Mouse (Mus musculus) intestine, embryonic 14.5 days (tissue): ENCODE results near the gene Nfatc2ip. TPM values are rescaled to one million over a fixed set of nuclear protein-coding genes. Genes with fewer than 3 reads are reported as not detected.

ENCODE experiments used
- ATAC-seq: fragments of 200-750 bp; cut with Nextera tagmentation; replicated peaks from 2 replicates; pipeline ENCODE4 v1.8.0; 2017; ENCODE audit warnings: low read depth, moderate number of reproducible peaks, moderate TSS enrichment, moderate library complexity; ENCODE audit not compliant: low FRiP score, low TSS enrichment
- DNase-seq: peaks from one replicate; pipeline ENCODE4 v3.0.0-alpha.2; 2018; ENCODE audit warnings: low spot score
- H3K27ac ChIP-seq: fragments of 300-500 bp; sonication (generic); 2 replicates; pipeline ENCODE4 v1.5.1; 2014; ENCODE audit warnings: low read depth, mild to moderate bottlenecking, control low read depth
- H3K27me3 ChIP-seq: fragments of 300-500 bp; sonication (generic); replicated peaks from 2 replicates; pipeline ENCODE4 v1.6.1; 2014; ENCODE audit warnings: low read length, control low read depth; ENCODE audit not compliant: control insufficient read depth, insufficient read depth
- H3K36me3 ChIP-seq: fragments of 300-500 bp; sonication (generic); 2 replicates; pipeline ENCODE4 v1.6.1; 2014; ENCODE audit warnings: low read length, control low read depth; ENCODE audit not compliant: control insufficient read depth, insufficient read depth
- H3K4me1 ChIP-seq: fragments of 300-500 bp; sonication (generic); replicated peaks from 2 replicates; pipeline ENCODE4 v1.6.1; 2014; ENCODE audit warnings: low read length, control low read depth, mixed read lengths; ENCODE audit not compliant: control insufficient read depth, insufficient read depth
- H3K4me2 ChIP-seq: fragments of 300-500 bp; sonication (generic); 2 replicates; pipeline ENCODE4 v1.6.1; 2014; ENCODE audit warnings: low read length
- H3K4me3 ChIP-seq: fragments of 300-500 bp; sonication (generic); 2 replicates; pipeline ENCODE4 v1.5.1; 2014; ENCODE audit warnings: low read depth, low read length, control low read depth, mixed read lengths
- H3K9ac ChIP-seq: fragments of 300-500 bp; sonication (generic); 2 replicates; pipeline ENCODE4 v1.6.1; 2014; ENCODE audit warnings: mild to moderate bottlenecking, low read length
- H3K9me3 ChIP-seq: fragments of 300-500 bp; sonication (generic); 2 replicates; pipeline ENCODE4 v1.6.1; 2016; ENCODE audit warnings: low read length, control low read depth; ENCODE audit not compliant: control insufficient read depth
- WGBS: fragments of 180-500 bp; shearing (Covaris S2); extraction: QIAGEN DNeasy Blood & Tissue Kit; methylation state at CpG from one replicate; pipeline ENCODE4 v1.1.7; 2014; 5-methylcytosine and 5-hydroxymethylcytosine counted together
- polyA plus RNA-seq: library from polyadenylated mRNA; unstranded; fragments of >200 nt; fragmentation: Nextera tagmentation; extraction: Ambion mirVana; gene quantifications from 2 replicates; pipeline ENCODE4 v1.2.1, GENCODE M21; 2014

Nfatc2ip gene
- 2.3 and 2.6 TPM in 2 replicates for polyA plus RNA-seq

GRCm38 (mm10) chr7:126396298-126397119 lies at the start of gene Nfatc2ip:
Gene Nfatc2ip (minus strand): TSS chr7:126396737.
- peak; percentile 99 for DNase-seq
- Histone ChIP-seq H3K9me3 (no peaks in the 10 kb centered on the region), H3K27ac (0 out of 2 replicates have a peak within 1 kb of the TSS, but pooled peaks have one; percentile 43), H3K36me3 (0 out of 2 replicates have a peak, but pooled peaks cover 2% of the 10 kb centered on the region), H3K9ac (peak within 1 kb of the TSS; percentile 73), H3K4me1 (no peaks in the 10 kb centered on the region; the same call in 1 of the 2 replicates), H3K27me3 (no peaks in the 10 kb centered on the region), H3K4me2 (peak within 1 kb of the TSS; percentile 84), H3K4me3 (peak within 1 kb of the TSS; percentile 94)
- peak; percentile 100 for ATAC-seq
- under 1% methylated on average over 58 of the region's 59 CpGs for WGBS

- no peak for ATAC-seq
- H3K4me1 ChIP-seq = no peaks in the 10 kb centered on the region
- 89% methylated on average over 21 of the region's 21 CpGs for WGBS
- peaks cover 40% of the 10 kb centered on the region for H3K36me3 ChIP-seq
- no peak overlapping the region for H3K9ac ChIP-seq
- H3K4me2 ChIP-seq = no peak overlapping the region
- no peak for DNase-seq
- no peaks in the 10 kb centered on the region for H3K9me3 ChIP-seq
- no peaks in the 10 kb centered on the region for H3K27me3 ChIP-seq
- no peak overlapping the region for H3K27ac ChIP-seq
- no peak overlapping the region for H3K4me3 ChIP-seq
Measured at GRCm38 (mm10) chr7:126446217-126446616, 49.7 kb upstream of the Nfatc2ip start.

GRCm38 (mm10) chr7:126445104-126445815 lies 48.7 kb upstream of the Nfatc2ip start:
- DNase-seq = no peak
- no peak for ATAC-seq
- Histone ChIP-seq H3K4me1 (no peaks in the 10 kb centered on the region), H3K9ac (no peak overlapping the region), H3K4me3 (no peak overlapping the region), H3K9me3 (no peaks in the 10 kb centered on the region), H3K27me3 (no peaks in the 10 kb centered on the region), H3K4me2 (no peak overlapping the region), H3K27ac (no peak overlapping the region), H3K36me3 (peaks cover 40% of the 10 kb centered on the region)
- WGBS = 93% methylated on average over 15 of the region's 15 CpGs

- Histone ChIP-seq H3K27ac (no peak overlapping the region), H3K36me3 (peaks cover 40% of the 10 kb centered on the region), H3K9me3 (no peaks in the 10 kb centered on the region), H3K4me1 (no peaks in the 10 kb centered on the region), H3K27me3 (no peaks in the 10 kb centered on the region), H3K4me3 (no peak overlapping the region), H3K4me2 (no peak overlapping the region), H3K9ac (no peak overlapping the region)
- 90% methylated on average over 9 of the region's 9 CpGs for WGBS
- no peak for ATAC-seq
- no peak for DNase-seq
Measured at GRCm38 (mm10) chr7:126444536-126444935, 48.0 kb upstream of the Nfatc2ip start.

GRCm38 (mm10) chr7:126443997-126444396 lies 47.5 kb upstream of the Nfatc2ip start:
- Histone ChIP-seq H3K4me1 (no peaks in the 10 kb centered on the region), H3K4me3 (no peak overlapping the region), H3K9ac (no peak overlapping the region), H3K9me3 (no peaks in the 10 kb centered on the region), H3K27ac (no peak overlapping the region), H3K36me3 (peaks cover 40% of the 10 kb centered on the region), H3K4me2 (no peak overlapping the region), H3K27me3 (no peaks in the 10 kb centered on the region)
- no peak for ATAC-seq
- no peak for DNase-seq
- WGBS = 95% methylated on average over 10 of the region's 10 CpGs

GRCm38 (mm10) chr7:126440134-126440533 lies 43.6 kb upstream of the Nfatc2ip start:
- H3K9me3 ChIP-seq = no peaks in the 10 kb centered on the region
- H3K4me3 ChIP-seq = no peak overlapping the region
- 77% methylated on average over 9 of the region's 9 CpGs for WGBS
- DNase-seq = no peak
- H3K4me2 ChIP-seq = no peak overlapping the region
- H3K9ac ChIP-seq = no peak overlapping the region
- no peak overlapping the region for H3K27ac ChIP-seq
- ATAC-seq = no peak
- H3K36me3 ChIP-seq = peaks cover 24% of the 10 kb centered on the region
- no peaks in the 10 kb centered on the region for H3K4me1 ChIP-seq
- no peaks in the 10 kb centered on the region for H3K27me3 ChIP-seq

GRCm38 (mm10) chr7:126436851-126437250 lies 40.3 kb upstream of the Nfatc2ip start:
- Histone ChIP-seq H3K27ac (no peak overlapping the region), H3K36me3 (peaks cover 20% of the 10 kb centered on the region; the same call in 1 of the 2 replicates), H3K9me3 (no peaks in the 10 kb centered on the region), H3K4me3 (no peak overlapping the region), H3K9ac (no peak overlapping the region), H3K4me1 (no peaks in the 10 kb centered on the region), H3K4me2 (no peak overlapping the region), H3K27me3 (no peaks in the 10 kb centered on the region)
- ATAC-seq (no peak), DNase-seq (peak; percentile 75)
- WGBS = 21% methylated on average over 8 of the region's 8 CpGs

GRCm38 (mm10) chr7:126435801-126436200 lies 39.3 kb upstream of the Nfatc2ip start:
- Histone ChIP-seq H3K4me3 (no peak overlapping the region), H3K27me3 (no peaks in the 10 kb centered on the region), H3K36me3 (peaks cover 20% of the 10 kb centered on the region; the same call in 1 of the 2 replicates), H3K4me2 (no peak overlapping the region), H3K27ac (no peak overlapping the region), H3K9me3 (no peaks in the 10 kb centered on the region), H3K9ac (no peak overlapping the region), H3K4me1 (no peaks in the 10 kb centered on the region)
- DNase-seq = no peak
- no peak for ATAC-seq
- 86% methylated on average over 3 of the region's 3 CpGs for WGBS
